Mouse (Mus musculus) G1E (cell line): Measurements from ENCODE around the gene Fgfr2.

Experiments
- CTCF ChIP-seq: IDR thresholded peaks from 2 replicates; pipeline ENCODE4 v1.5.1; 2012; ENCODE audit warnings: low read depth, low read length, inconsistent platforms, mixed read lengths
- GATA1 ChIP-seq: IDR thresholded peaks from 2 replicates; pipeline ENCODE4 v1.6.1; 2012; ENCODE audit warnings: borderline replicate concordance, low read length, inconsistent platforms, mixed read lengths

DNA sequence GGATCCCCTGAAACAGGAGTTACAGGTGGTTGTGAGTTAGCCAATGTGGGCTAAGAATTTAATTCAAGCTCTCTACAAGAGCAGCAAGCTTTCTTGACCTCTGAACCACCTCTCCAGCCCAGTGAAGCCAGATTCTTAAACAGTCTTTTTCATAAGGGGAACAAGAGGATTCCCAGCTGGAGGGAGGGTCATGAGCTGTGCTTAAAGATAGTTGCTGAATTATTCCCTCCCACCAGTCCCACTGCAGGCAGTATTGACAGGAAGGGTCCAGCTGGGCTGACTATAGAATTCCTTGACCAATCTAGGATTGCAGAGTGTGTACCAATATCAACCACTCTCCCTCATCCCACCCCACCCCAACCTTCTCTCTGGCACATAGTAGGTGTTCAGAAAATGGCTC, 654.8 kb downstream of the Fgfr2 start:
- TF ChIP-seq CTCF (no peak), GATA1 (no peak)
